Mouse (Mus musculus) adrenal gland, postnatal 36 days (tissue): ENCODE data around the gene Scamp3. TPM values are rescaled to one million over a fixed set of nuclear protein-coding genes. Genes with fewer than 3 reads are reported as not detected.

ENCODE experiments used
- DNase-seq, 2 experiments: peaks; one replicate each; pipeline ENCODE4 v3.0.0; 2021; ENCODE audit warnings: mixed read lengths in 1 of 2
- microRNA-seq: library from miRNA; unstranded; fragments of <30 nt; microRNA quantifications from one replicate; pipeline ENCODE4 v1.2.0, GENCODE M21; 2021
- total RNA-seq, 2 experiments: library from RNA; stranded (reverse); gene quantifications; 2 replicates each; pipeline ENCODE4 v1.2.3; 2021

Scamp3 gene
- total RNA-seq, 2 experiments from 2014 or later, result 77.5 to 96.1 TPM

DNA sequence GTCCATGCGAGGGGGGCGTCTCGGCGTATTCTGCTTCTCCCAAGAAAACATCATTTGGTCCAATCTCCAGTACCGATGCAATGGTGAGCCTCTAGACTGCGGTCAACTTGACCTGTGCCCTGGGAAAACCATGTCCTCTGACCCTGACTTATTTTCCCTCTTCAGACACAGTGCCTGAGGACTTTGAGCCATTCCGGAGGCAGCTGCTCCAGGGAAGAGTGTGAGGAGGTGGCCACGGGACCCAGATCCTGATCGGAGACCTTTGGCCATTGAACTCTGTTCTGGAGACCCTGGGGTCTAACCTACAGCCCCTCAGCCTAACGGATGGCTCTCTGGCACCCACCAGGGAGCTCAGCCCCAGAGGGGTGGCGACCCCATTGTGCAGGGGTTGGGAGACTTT is 49.1 kb downstream of the Scamp3 start:
- no peak for DNase-seq

DNA sequence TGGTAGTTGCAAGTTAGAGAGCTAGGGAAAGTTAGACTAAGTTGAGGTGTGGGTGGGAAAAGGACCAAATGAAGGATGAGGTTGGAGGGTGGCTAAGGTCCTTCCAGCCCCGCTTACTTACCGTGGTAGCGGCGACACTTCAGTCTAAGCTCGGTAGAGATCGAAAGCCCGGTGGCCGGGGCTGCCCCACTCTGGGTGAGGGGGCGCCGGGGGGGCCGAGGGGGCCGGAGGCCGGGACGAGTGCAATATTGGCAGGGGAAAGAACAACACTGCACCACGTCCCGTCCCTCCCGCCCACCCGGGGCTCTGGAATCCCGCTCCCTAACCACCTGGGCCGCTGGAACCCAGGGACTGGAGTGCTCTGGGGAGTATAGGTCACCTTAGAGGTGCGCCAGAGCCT is 49.6 kb downstream of the Scamp3 start, which contains the start of gene Mtx1:
Gene Mtx1, minus strand, starts transcription at position 189 of the 400 bp plus-strand sequence.
- no peak for DNase-seq

DNA sequence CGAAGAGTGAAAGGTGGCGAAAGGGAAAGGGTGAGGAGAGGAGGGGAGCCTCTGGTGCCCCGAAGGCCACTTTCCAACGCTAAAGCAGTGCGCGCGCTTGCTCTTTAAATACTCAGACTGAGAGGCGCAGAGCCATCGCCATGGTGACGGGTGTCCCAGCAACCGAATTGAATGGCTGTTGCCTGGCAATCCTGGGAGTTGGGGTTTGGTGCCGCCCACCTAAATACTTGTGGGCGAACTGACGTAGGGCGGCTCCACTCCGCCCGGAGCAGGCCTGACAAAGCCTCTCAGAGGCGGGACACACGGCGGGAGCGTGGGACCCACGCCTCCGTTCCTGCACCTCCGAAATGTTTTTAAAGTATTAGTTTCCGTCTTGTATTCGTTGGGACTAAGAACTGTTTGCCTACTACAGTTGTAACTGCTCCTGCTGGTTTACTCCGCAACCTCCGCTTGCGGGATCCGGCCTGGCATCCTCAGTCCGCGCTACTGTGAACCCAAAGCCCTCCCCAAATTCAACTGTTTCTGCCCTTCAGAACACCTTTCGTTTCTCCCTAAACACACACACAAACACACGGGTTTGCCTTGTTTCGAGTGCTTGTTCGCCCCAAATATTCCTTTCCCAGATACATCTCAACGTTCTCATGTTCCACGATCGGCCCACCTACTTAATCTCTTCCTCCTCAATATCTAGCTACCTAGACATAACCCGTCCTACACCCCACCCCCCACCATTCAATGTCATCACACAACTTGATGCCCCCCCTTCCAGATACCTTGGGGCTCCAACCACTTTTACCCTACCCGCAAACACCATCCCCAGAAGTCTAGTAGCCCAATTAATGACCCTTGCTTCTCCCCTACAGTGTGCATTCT is 50.3 kb downstream of the Scamp3 start:
- DNase-seq, result peak; percentile 92

DNA sequence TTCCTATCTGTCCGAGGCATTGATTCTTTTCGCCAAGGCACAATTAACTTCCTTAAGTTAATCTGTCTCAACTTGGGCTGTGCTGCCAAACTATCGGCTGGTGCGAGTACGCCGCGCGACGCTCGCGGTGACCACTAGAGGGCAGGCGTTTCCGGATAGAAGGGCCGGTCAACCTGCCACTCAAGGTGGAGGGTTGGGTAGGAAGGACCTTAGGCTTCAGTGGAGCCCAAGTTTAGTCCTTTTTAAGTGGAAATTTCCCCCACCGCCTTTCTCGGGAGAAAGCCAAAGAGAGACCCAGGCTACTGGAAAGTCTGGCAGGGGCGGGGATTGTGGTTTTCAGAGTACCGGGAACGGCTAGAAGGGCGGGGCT is 50.9 kb downstream of the Scamp3 start:
- DNase-seq, result peak; percentile 89 to 91

DNA sequence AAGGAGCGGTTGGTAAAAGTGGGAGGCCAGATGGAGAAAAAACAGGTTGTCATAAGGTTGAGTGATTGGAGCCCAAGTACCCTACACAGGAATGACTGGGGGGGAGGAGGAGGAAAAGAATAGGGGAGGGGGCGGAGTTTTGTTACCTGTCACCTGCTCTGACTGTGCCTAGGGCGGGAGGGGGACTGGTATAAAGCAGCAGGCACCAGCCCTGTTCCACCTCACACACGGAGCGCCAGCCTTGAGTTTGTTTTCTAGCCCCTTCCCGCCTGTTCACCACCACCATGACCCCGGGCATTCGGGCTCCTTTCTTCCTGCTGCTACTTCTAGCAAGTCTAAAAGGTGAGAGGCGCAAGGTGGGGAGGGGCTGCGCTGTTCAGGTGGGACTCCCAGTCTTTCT is 51.6 kb downstream of the Scamp3 start, which contains the start of gene Muc1:
Gene Muc1, plus strand, starts transcription at position 222 of the 400 bp plus-strand sequence.
- DNase-seq, result no peak

DNA sequence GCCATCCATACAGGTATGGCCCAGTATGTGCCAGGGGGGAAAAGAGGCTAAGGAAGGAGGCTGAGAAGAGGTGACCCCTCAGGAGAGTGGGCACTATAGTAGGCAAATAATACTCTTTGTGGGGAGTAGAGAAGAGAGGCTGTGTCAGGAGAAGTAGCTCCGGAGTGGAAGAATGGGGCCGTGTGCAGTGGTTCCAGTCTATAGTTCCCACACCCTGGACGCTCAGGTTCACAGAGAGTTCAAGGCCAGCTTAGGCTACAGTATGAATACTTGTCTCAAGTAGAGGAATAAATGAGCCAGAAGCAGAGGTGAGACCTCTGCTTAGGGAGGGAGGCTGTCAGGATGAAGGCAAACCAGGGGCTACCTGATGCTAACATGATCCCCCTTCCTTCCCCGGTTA is 52.0 kb downstream of the Scamp3 start:
- no peak for DNase-seq

DNA sequence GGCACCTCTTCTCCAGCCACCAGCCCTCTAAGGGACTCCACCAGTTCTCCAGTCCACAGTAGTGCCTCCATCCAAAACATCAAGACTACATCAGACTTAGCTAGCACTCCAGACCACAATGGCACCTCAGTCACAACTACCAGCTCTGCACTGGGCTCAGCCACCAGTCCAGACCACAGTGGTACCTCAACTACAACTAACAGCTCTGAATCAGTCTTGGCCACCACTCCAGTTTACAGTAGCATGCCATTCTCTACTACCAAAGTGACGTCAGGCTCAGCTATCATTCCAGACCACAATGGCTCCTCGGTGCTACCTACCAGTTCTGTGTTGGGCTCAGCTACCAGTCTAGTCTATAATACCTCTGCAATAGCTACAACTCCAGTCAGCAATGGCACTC is 53.3 kb downstream of the Scamp3 start:
- DNase-seq, result no peak

DNA sequence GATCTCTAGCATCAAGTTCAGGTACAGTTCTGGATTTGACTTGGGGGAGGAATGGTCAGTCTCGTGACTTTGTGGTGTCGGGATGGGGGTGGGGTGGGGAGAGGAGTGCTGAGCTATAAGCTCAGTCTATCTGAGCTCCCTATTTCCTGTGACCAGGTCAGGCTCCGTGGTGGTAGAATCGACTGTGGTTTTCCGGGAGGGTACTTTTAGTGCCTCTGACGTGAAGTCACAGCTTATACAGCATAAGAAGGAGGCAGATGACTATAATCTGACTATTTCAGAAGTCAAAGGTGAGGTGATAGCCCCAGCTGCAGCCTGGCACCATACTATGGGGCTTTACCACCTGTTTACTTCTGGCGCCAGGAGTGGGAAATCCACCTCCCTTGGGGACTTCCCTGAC is 54.1 kb downstream of the Scamp3 start:
- no peak for DNase-seq

DNA sequence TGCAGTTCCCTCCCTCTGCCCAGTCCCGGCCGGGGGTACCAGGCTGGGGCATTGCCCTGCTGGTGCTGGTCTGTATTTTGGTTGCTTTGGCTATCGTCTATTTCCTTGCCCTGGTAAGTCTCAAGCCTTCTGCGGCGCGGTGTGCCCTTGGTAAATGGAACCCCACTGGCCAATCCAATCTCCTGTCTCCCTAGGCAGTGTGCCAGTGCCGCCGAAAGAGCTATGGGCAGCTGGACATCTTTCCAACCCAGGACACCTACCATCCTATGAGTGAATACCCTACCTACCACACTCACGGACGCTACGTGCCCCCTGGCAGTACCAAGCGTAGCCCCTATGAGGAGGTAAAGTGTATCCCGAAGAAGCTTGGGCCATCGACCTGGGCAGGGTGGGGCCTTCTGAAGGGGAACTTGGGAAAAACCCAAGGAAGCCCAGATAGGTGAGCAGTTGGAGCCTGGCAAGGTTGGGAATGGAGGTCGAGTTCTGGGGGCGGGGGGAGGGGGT is 54.6 kb downstream of the Scamp3 start:
- DNase-seq, result no peak

Small RNA genes lying within 50 kb of the gene (microRNA-seq; reads per million reads assigned to microRNA genes)
- 19.4 reads per million, percentile 33 among the genes with 10 or more reads in this experiment for gene Mir92b

Other genes with a start within 250 kb of the Scamp3 start
- gene Ash1l, start 226.9 kb upstream of the Scamp3 start, total RNA-seq, result 10 to 100 TPM; 49.3 to 52.2 TPM
- gene Dap3, start 226.3 kb upstream of the Scamp3 start, total RNA-seq, result 100 to 1,000 TPM; 128 to 140 TPM
- 10 to 100 TPM; 26.9 to 30.8 TPM for gene Rusc1, start 84.2 kb upstream of the Scamp3 start, total RNA-seq
- under 1 TPM in 1 of 2 experiments, not detected in 1; 0.17 TPM for gene Gm43738, start 76.4 kb upstream of the Scamp3 start, total RNA-seq
- 100 to 1,000 TPM; 353 to 497 TPM for gene Fdps, start 75.5 kb upstream of the Scamp3 start, total RNA-seq
- not detected for gene Pklr, start 41.3 kb upstream of the Scamp3 start, total RNA-seq
- gene Hcn3, start 17.3 kb upstream of the Scamp3 start, total RNA-seq, result 1 to 10 TPM; 1.9 to 9.7 TPM
- 10 to 100 TPM; 55.2 to 55.7 TPM for gene Clk2, start 12.7 kb upstream of the Scamp3 start, total RNA-seq
- 10 to 100 TPM; 13.5 to 17.1 TPM for gene Fam189b, start 5.7 kb downstream of the Scamp3 start, total RNA-seq
- gene Gba, start 25.5 kb downstream of the Scamp3 start, total RNA-seq, result 10 to 100 TPM; 64.2 to 70.6 TPM
- 10 to 100 TPM in 1 of 2 experiments, 1 to 10 TPM in 1; 7.7 to 11.4 TPM for gene Thbs3, start 37.7 kb downstream of the Scamp3 start, total RNA-seq
- 100 to 1,000 TPM; 136 to 165 TPM for gene Mtx1, start 49.6 kb downstream of the Scamp3 start, total RNA-seq
- gene Muc1, start 51.6 kb downstream of the Scamp3 start, total RNA-seq, result under 1 TPM in 1 of 2 experiments, not detected in 1; 0.56 TPM
- gene Krtcap2, start 68.5 kb downstream of the Scamp3 start, total RNA-seq, result 100 to 1,000 TPM; 114 to 139 TPM
- 1 to 10 TPM; 1.3 to 1.6 TPM for gene Trim46, start 68.8 kb downstream of the Scamp3 start, total RNA-seq
- 100 to 1,000 TPM; 117 to 130 TPM for gene Dpm3, start 81.9 kb downstream of the Scamp3 start, total RNA-seq
- gene Slc50a1, start 93.1 kb downstream of the Scamp3 start, total RNA-seq, result 10 to 100 TPM; 42.0 to 47.7 TPM
- 10 to 100 TPM in 1 of 2 experiments, 1 to 10 TPM in 1; 9.8 to 12.5 TPM for gene Efna1, start 103.7 kb downstream of the Scamp3 start, total RNA-seq
- gene Efna3, start 145.5 kb downstream of the Scamp3 start, total RNA-seq, result under 1 TPM; 0.23 to 0.53 TPM
- 1 to 10 TPM in 1 of 2 experiments, under 1 TPM in 1; 0.93 to 1.3 TPM for gene Efna4, start 160.6 kb downstream of the Scamp3 start, total RNA-seq
- gene Adam15, start 172.5 kb downstream of the Scamp3 start, total RNA-seq, result 10 to 100 TPM; 45.9 to 79.9 TPM
- gene Dcst2, start 184.5 kb downstream of the Scamp3 start, total RNA-seq, result under 1 TPM; 0.20 to 0.56 TPM
- under 1 TPM in 1 of 2 experiments, not detected in 1; 0.56 TPM for gene Dcst1, start 187.8 kb downstream of the Scamp3 start, total RNA-seq
- gene Zbtb7b, start 217.3 kb downstream of the Scamp3 start, total RNA-seq, result 10 to 100 TPM; 71.9 to 85.2 TPM
- gene Lenep, start 225.3 kb downstream of the Scamp3 start, total RNA-seq, result 1 to 10 TPM in 1 of 2 experiments, under 1 TPM in 1; 0.40 to 1.3 TPM
- gene Flad1, start 234.4 kb downstream of the Scamp3 start, total RNA-seq, result 10 to 100 TPM; 23.3 to 30.0 TPM
- gene Cks1b, start 240.9 kb downstream of the Scamp3 start, total RNA-seq, result 10 to 100 TPM; 25.1 to 36.1 TPM
- gene Shc1, start 241.0 kb downstream of the Scamp3 start, total RNA-seq, result 10 to 100 TPM; 89.6 to 93.7 TPM